ENCODE assay signal across 8 mouse cellular contexts in the genomic region with DNA sequence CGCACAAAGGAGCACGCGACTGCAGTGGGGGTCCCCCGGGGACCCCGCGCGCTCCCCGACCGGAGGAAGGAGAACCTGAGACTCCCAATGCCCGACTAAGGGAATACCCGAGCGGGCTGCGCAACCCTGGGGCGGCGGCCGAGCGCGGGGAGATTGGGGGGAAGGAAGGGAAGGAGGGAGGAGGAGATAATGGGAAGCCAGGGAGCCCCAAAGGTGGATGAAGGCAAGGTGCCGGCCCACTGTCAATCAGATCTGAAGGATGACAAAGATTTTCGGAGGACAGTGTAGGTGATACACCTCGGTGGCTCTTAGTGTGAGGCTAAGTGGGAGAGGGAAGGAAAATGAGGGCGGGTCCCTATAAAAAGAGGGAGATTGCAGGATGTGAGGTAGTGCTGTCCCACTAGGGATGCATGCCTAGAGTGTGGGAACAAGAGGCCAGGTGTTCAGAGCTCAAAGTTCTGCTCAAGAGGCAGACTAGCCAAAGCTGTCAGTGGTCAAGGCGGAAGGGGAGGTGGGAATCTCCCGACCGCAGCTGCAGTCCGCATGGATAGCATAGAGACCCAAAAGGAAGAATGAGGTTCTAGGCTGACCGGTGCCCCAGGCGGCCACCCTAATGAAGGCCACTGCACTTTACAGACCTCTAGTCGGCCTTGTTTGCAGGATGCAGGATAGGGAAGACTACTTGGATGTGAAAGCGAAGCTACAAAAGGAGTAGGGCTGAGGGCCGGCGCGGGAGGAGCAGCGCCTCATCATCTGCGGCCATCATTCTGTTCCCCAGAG. TPM values are rescaled to one million over a fixed set of nuclear protein-coding genes. Genes with fewer than 3 reads are reported as not detected.
A peak's percentile ranks its signal among the peaks of the same experiment; 100 is the strongest.
DNase-seq lines count a peak whose midpoint lies in the region; ATAC-seq and TF ChIP-seq lines count a peak whose summit lies in the region.

A gene (minus strand): TSS at position 274 of the 780 bp plus-strand sequence.

- H3K4me3 ChIP-seq in testis, adult 2 months (ENCODE audit: control insufficient read depth, low read depth, low read length), result peak within 1 kb of the TSS; percentile 90
- peak within 1 kb of the TSS; percentile 69 for H3K4me3 ChIP-seq in limb, embryonic 14.5 days (replicated peaks; ENCODE audit: low read length)

- peak within 1 kb of the TSS; percentile 86 for H3K4me2 ChIP-seq in limb, embryonic 14.5 days (replicated peaks; ENCODE audit: low read depth, low read length, severe bottlenecking)

- TF ChIP-seq CTCF in testis, adult 2 months (IDR thresholded peaks at IDR 0.05; ENCODE audit: control insufficient read depth, insufficient read depth, insufficient replicate concordance, low read depth, low read length), result no peak

- no peaks in the 10 kb centered on the region for H3K27me3 ChIP-seq in testis, adult 2 months (ENCODE audit: control insufficient read depth, insufficient read depth, low read length)
- H3K27me3 ChIP-seq in limb, embryonic 14.5 days (ENCODE audit: control insufficient read depth, insufficient read depth, low read length), result peaks cover 11% of the 10 kb centered on the region; the same call in 1 of the 2 replicates

- no peak within 1 kb of the TSS for H3K27ac ChIP-seq in testis, adult 2 months (ENCODE audit: control insufficient read depth, insufficient read depth, low read depth, low read length)
- H3K27ac ChIP-seq in limb, embryonic 14.5 days (replicated peaks; ENCODE audit: low read depth, low read length), result no peak within 1 kb of the TSS

- peaks cover 15% of the 10 kb centered on the region for H3K4me1 ChIP-seq in testis, adult 2 months (ENCODE audit: control insufficient read depth, insufficient read depth, low read length)
- H3K4me1 ChIP-seq in limb, embryonic 14.5 days (ENCODE audit: control insufficient read depth, insufficient read depth, low read length), result peaks cover 5% of the 10 kb centered on the region

- no peaks in the 10 kb centered on the region; the same call in 1 of the 2 replicates for H3K36me3 ChIP-seq in testis, adult 2 months (ENCODE audit: control insufficient read depth, insufficient read depth, low read length)
- H3K36me3 ChIP-seq in limb, embryonic 14.5 days (ENCODE audit: control insufficient read depth, insufficient read depth, low read length), result peaks cover 28% of the 10 kb centered on the region

- no peak for DNase-seq in gastrocnemius, postnatal 4 days (ENCODE audit: low spot score in 2 of 2)
- no peak for DNase-seq in gastrocnemius, adult 8-10 months (ENCODE audit: low spot score in 2 of 2)
- DNase-seq in testis, postnatal 14 days (ENCODE audit: low spot score), result no peak
- no peak for DNase-seq in heart, postnatal 4 days
- DNase-seq in limb, embryonic 14.5 days (ENCODE audit: low spot score), result peak; percentile 8
- DNase-seq in MN1 (ENCODE audit: low spot score), result no peak
- no peak for DNase-seq in gastrocnemius, postnatal 14 days

- peak within 1 kb of the TSS; percentile 76 for H3K9ac ChIP-seq in limb, embryonic 14.5 days (ENCODE audit: low read depth, low read length, severe bottlenecking)

- H3K9me3 ChIP-seq in limb, embryonic 14.5 days (ENCODE audit: control insufficient read depth, low read length), result no peaks in the 10 kb centered on the region

- intact Hi-C loops in gastrocnemius, postnatal 14 days (cut with DNase I; ENCODE audit: low total_unique reads), result no loop called here

- peak; percentile 34 for ATAC-seq in limb, embryonic 14.5 days (ENCODE audit: low FRiP score, low read depth)

- no peak for TF ChIP-seq POLR2A in testis, adult 2 months (IDR thresholded peaks at IDR 0.05; ENCODE audit: control insufficient read depth, low read depth, low read length)
- TF ChIP-seq POLR2A in limb, embryonic 14.5 days (IDR thresholded peaks at IDR 0.05; ENCODE audit: borderline replicate concordance, extremely low read depth, insufficient read depth, insufficient read length), result no peak

- WGBS in limb, embryonic 14.5 days, result 8% methylated on average over 35 of the region's 35 CpGs

RNA-seq across cellular contexts. Expression of the gene that starts here (rescaled TPM):
- total RNA-seq in gastrocnemius, postnatal 4 days (2021), result 10 to 100 TPM; 24.7 to 26.1 TPM
- 1 to 10 TPM in 3 of 4 experiments, under 1 TPM in 1; 0.63 to 1.8 (median 1.4) TPM for total RNA-seq in gastrocnemius, adult 8-10 months (2022)
- polyA plus RNA-seq in testis, adult 2 months (2012; rRNA removed), result 42.5 and 51.6 TPM in 2 replicates
- total RNA-seq in heart, postnatal 4 days (2021), result 10 to 100 TPM; 21.1 to 22.4 TPM
- polyA plus RNA-seq in limb, embryonic 14.5 days (2012; rRNA removed), result 107 and 151 TPM in 2 replicates
- 33.8 and 34.7 TPM in 2 replicates for polyA plus RNA-seq in limb, embryonic 14.5 days (2014; fragmentation: Nextera tagmentation; extraction: Ambion mirVana)
- 1 to 10 TPM; 6.9 to 8.3 TPM for total RNA-seq in gastrocnemius, postnatal 14 days (2021)
